Comparison of ENCODE assay signal across 18 mouse cellular contexts in genomic region chr11:29140671-29141070, GRCm38 (mm10).
"Had no signal": no experiment of that assay in that cellular context is flagged by ENCODE, and none has a peak within 500 bp of the region (broad histone marks: within the 10 kb centered on the region; RNA-seq: fewer than 3 reads in every experiment).

No protein-coding gene starts in this region.

- DNase-seq: kidney, adult 8-10 months; kidney, postnatal 4 days; liver; liver, embryonic 13.5 days; liver, postnatal 0 days; lung, postnatal 14 days; retina, postnatal 1 day; right cerebral cortex, postnatal 4 days; spleen, adult 18-20 months; thymus, adult 2 months; thymus, postnatal 25 days had no signal

- H3K4me3 ChIP-seq: limb, embryonic 12.5 days; liver, embryonic 13.5 days; lung, embryonic 15.5 days; megakaryocyte, embryonic 14.5 days; midbrain, embryonic 12.5 days; neural tube, embryonic 12.5 days had no signal

- H3K4me1 ChIP-seq: limb, embryonic 12.5 days; liver, embryonic 13.5 days; lung, embryonic 15.5 days; megakaryocyte, embryonic 14.5 days; midbrain, embryonic 12.5 days; neural tube, embryonic 12.5 days had no signal

- H3K9me3 ChIP-seq: limb, embryonic 12.5 days; liver, embryonic 13.5 days; lung, embryonic 15.5 days; megakaryocyte, embryonic 14.5 days; midbrain, embryonic 12.5 days; neural tube, embryonic 12.5 days had no signal

- H3K4me2 ChIP-seq: limb, embryonic 12.5 days; liver, embryonic 13.5 days; lung, embryonic 15.5 days; midbrain, embryonic 12.5 days; neural tube, embryonic 12.5 days had no signal

- H3K27me3 ChIP-seq: limb, embryonic 12.5 days; liver, embryonic 13.5 days; lung, embryonic 15.5 days; megakaryocyte, embryonic 14.5 days; midbrain, embryonic 12.5 days; neural tube, embryonic 12.5 days had no signal

- H3K27ac ChIP-seq: limb, embryonic 12.5 days; liver, embryonic 13.5 days; lung, embryonic 15.5 days; macrophage; midbrain, embryonic 12.5 days; neural tube, embryonic 12.5 days had no signal

- ATAC-seq: intestine, postnatal 0 days; liver, postnatal 0 days had no signal

- H3K9ac ChIP-seq: limb, embryonic 12.5 days; liver, embryonic 13.5 days; liver, postnatal 0 days; lung, embryonic 15.5 days; midbrain, embryonic 12.5 days; neural tube, embryonic 12.5 days had no signal
